Mouse (Mus musculus) limb, embryonic 15.5 days (tissue): ENCODE measurements around the gene Rpn1. TPM values are rescaled to one million over a fixed set of nuclear protein-coding genes. Genes with fewer than 3 reads are reported as not detected.
"Not testable (repeated sequence)": the region's sequence is repeated elsewhere in the genome, so short reads cannot be mapped to it uniquely, and the experiment has no call there.

Experiments used
- ATAC-seq: fragments of 200-750 bp; cut with Nextera tagmentation; 2 replicates; pipeline ENCODE4 v1.8.0; 2017; ENCODE audit warnings: low read depth, moderate TSS enrichment; ENCODE audit not compliant: insufficient number of reproducible peaks, low FRiP score, low TSS enrichment
- H3K27ac ChIP-seq: fragments of 300-500 bp; sonication (generic); 2 replicates; pipeline ENCODE4 v1.5.1; 2015; ENCODE audit warnings: moderate library complexity, mild to moderate bottlenecking, inconsistent platforms
- H3K27me3 ChIP-seq: fragments of 300-500 bp; sonication (generic); 2 replicates; pipeline ENCODE4 v1.6.1; 2015; ENCODE audit warnings: inconsistent platforms
- H3K36me3 ChIP-seq: fragments of 300-500 bp; sonication (generic); 2 replicates; pipeline ENCODE4 v1.6.1; 2015; ENCODE audit warnings: inconsistent platforms
- H3K4me1 ChIP-seq: fragments of 300-500 bp; sonication (generic); 2 replicates; pipeline ENCODE4 v1.6.1; 2015; ENCODE audit warnings: inconsistent platforms
- H3K4me2 ChIP-seq: fragments of 300-500 bp; sonication (generic); 2 replicates; pipeline ENCODE4 v1.6.1; 2015; ENCODE audit warnings: mild to moderate bottlenecking, inconsistent platforms
- H3K4me3 ChIP-seq: fragments of 300-500 bp; sonication (generic); 2 replicates; pipeline ENCODE4 v1.5.1; 2015; ENCODE audit warnings: mild to moderate bottlenecking, inconsistent platforms
- H3K9ac ChIP-seq: fragments of 300-500 bp; sonication (generic); 2 replicates; pipeline ENCODE4 v1.6.1; 2015; ENCODE audit warnings: inconsistent platforms
- H3K9me3 ChIP-seq: fragments of 300-500 bp; sonication (generic); 2 replicates; pipeline ENCODE4 v1.6.1; 2016; ENCODE audit warnings: inconsistent platforms
- WGBS: fragments of 180-500 bp; shearing (Covaris S2); methylation state at CpG from one replicate; pipeline ENCODE4 v1.1.7; 2015; 5-methylcytosine and 5-hydroxymethylcytosine counted together
- polyA plus RNA-seq: library from polyadenylated mRNA; unstranded; fragments of >200 nt; fragmentation: Nextera tagmentation; extraction: Ambion mirVana; gene quantifications from 2 replicates; pipeline ENCODE4 v1.2.1, GENCODE M21; 2015

Rpn1 gene
- polyA plus RNA-seq, 1 experiment from 2014 or later: 437 TPM

DNA sequence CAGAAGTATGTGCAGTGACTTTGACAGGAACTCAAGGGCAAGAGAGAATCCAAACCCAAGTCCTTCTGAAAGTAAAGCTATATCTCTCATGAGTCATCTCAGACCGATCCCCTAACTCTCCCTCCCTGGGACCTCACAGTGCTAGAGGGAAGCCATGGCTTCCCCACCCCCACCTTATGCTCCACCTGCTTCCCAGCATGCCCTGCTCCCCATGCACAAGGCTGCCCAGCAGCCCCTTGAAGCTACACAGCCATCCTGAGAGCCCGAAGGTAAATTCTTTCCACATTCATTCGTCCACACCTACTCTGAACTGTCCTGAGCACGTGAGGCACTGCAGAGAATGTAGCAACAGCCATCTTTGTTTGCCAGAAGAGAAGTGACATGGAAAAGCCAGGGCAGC lies 40.3 kb downstream of the Rpn1 start:
- WGBS: 57% methylated on average over 4 of the region's 4 CpGs
- ATAC-seq: no peak
- H3K9ac ChIP-seq: no peak overlapping the region
- no peak overlapping the region for H3K4me2 ChIP-seq
- peaks cover 17% of the 10 kb centered on the region for H3K4me1 ChIP-seq
- H3K36me3 ChIP-seq: no peaks in the 10 kb centered on the region
- H3K27ac ChIP-seq: no peak overlapping the region
- H3K27me3 ChIP-seq: no peaks in the 10 kb centered on the region
- H3K9me3 ChIP-seq: no peaks in the 10 kb centered on the region
- no peak overlapping the region for H3K4me3 ChIP-seq

DNA sequence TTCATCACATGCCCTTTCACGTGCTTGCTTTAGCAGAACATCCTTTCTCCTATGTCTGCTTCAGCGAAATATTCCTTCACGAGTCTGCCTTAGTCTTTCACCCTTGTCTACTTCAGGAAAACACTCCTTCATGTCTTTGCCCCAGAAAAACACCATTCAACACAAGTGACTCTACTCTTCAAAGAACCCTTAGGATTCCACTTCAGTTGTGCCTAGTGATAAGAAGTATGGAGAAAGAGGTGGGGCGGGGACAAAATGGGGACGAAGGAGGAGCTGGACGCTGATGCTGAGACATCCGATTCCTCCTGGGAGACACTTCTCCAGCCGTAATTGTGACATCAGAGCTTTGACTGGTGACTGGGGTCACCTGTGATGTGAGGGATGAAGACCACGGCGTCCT lies 41.5 kb downstream of the Rpn1 start:
- H3K9me3 ChIP-seq, H3K9ac ChIP-seq, H3K4me2 ChIP-seq, H3K27me3 ChIP-seq, H3K27ac ChIP-seq, ATAC-seq, H3K36me3 ChIP-seq, H3K4me3 ChIP-seq: not testable (repeated sequence)
- H3K4me1 ChIP-seq: peaks cover 17% of the 10 kb centered on the region
- 88% methylated on average over 10 of the region's 10 CpGs for WGBS

DNA sequence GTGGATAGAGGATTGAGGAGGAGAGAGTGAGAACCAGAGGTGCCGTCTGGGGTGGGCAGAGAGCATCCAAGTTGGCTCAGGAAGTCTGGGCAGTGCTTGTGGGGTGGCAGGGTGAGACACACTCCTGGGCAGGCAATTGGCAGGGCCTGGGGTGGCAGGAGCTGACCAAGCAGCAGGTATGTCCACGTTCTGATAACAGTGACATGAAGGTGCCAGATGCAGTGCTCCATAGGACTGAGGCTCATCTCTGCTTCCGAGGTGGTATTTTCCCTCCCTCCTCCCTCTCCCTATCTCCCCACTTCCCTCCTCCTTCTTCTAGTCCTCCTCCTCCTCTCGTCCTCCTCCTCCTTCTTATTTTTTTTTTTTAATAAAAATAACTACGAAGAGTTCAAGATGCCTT lies 47.2 kb downstream of the Rpn1 start:
- no peaks in the 10 kb centered on the region for H3K36me3 ChIP-seq
- no peak overlapping the region for H3K4me3 ChIP-seq
- H3K27me3 ChIP-seq: no peaks in the 10 kb centered on the region
- no peak overlapping the region for H3K27ac ChIP-seq
- peaks cover 24% of the 10 kb centered on the region for H3K4me1 ChIP-seq
- no peaks in the 10 kb centered on the region for H3K9me3 ChIP-seq
- no peak overlapping the region for H3K4me2 ChIP-seq
- no peak overlapping the region for H3K9ac ChIP-seq
- ATAC-seq: no peak
- WGBS: 36% methylated on average over 5 of the region's 5 CpGs

DNA sequence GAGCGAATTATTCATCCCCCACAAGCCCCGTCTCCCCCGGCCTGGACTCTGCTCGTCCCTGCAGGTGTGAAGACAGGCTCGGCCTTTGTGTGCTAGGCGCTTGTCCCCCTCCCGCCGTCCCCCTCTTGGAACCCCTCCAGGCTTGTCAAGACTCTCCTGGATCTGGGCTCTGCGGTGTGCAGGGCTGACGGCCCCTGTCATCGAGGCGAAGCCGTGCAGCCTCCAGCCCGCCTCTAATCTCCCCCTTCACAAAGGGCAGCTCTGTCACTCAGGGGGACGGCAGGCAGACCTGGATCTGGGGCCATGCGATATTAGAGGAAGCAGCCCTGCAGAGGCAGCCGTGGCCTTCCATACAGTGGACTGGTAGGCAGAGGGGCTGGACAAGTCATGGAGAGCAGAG lies 47.8 kb downstream of the Rpn1 start:
- no peak overlapping the region for H3K4me3 ChIP-seq

DNA sequence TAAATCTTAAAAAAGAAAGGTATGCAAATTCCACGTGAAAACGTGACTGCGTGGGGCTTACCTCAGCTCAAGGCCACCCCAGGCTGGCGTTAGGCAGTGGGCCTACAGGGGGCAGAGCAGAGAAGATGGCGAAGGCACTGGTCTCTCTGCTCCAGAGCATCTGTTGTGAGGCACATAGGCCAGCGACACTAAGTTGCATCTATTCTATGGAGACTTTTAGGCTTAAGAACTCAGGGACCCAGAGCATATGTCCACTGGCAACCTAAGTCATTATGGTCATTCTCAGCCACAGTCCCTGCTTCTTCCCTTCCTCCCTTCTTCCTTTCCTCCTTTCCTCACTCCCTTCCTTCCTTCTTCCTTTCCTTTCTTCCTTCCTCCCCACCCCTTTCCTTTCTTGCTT lies 48.8 kb downstream of the Rpn1 start:
- Histone ChIP-seq H3K27ac (no peak overlapping the region), H3K9ac (no peak overlapping the region), H3K4me3 (no peak overlapping the region), H3K9me3 (no peaks in the 10 kb centered on the region), H3K36me3 (no peaks in the 10 kb centered on the region), H3K4me2 (no peak overlapping the region), H3K27me3 (no peaks in the 10 kb centered on the region), H3K4me1 (peaks cover 28% of the 10 kb centered on the region)
- 80% methylated on average over 6 of the region's 6 CpGs for WGBS
- ATAC-seq: no peak

More for the DNA sequence above, 47.8 kb downstream of the Rpn1 start:
- no peak for ATAC-seq
- no peaks in the 10 kb centered on the region for H3K9me3 ChIP-seq
- no peak overlapping the region for H3K9ac ChIP-seq
- peak overlapping the region; percentile 29; the same call in 1 of the 2 replicates for H3K4me2 ChIP-seq
- no peaks in the 10 kb centered on the region for H3K27me3 ChIP-seq
- H3K36me3 ChIP-seq: no peaks in the 10 kb centered on the region
- H3K4me1 ChIP-seq: peaks cover 28% of the 10 kb centered on the region
- H3K27ac ChIP-seq: no peak overlapping the region
- 5% methylated on average over 17 of the region's 17 CpGs for WGBS

DNA sequence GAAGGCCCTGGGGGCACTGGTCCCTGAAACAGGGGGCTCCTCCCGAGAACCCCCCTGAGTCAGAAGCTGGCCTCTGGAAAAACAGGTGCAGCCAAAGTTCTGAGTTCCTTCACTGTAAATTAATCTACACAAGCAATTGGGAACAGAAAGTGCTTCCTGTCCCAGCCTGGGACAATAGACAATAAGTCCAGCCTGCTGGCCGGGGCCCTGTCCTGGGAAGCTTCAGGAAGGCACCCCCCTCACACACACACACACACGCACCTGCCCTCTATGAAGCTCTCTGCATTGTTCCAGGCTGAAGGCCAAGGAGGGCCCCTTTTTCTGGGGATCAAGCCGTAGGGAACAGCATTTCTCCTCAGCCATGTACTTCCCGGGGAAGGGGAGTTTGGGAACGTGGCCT lies 49.6 kb downstream of the Rpn1 start:
- ATAC-seq: 0 out of 2 replicates have a peak, but pooled peaks have one; percentile 42
- no peak overlapping the region for H3K27ac ChIP-seq

DNA sequence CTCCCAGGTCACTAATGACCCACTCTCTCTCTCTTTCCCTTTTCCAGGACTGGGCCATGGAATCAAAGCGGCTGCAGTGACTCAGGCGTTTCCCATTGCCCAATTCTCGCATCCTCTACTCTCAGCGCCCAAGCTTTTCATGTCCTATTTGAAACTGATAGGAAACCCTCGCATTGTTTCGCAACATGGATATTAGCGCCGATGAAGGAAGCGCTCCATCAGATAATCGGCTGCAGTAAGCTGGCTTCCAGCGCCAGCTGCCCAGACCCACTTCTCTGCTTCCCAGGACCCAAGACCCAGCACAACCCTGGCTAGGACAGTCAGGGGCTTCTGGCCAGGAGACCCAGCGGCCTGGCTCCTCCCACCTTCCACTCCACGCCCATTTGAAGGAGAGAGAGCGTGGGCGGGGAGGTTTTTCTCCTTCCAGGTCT lies 51.9 kb downstream of the Rpn1 start:
- H3K4me2 ChIP-seq: peak overlapping the region; percentile 44
- H3K27me3 ChIP-seq: no peaks in the 10 kb centered on the region
- no peaks in the 10 kb centered on the region for H3K9me3 ChIP-seq
- no peak overlapping the region for H3K27ac ChIP-seq
- H3K36me3 ChIP-seq: no peaks in the 10 kb centered on the region
- 34% methylated on average over 15 of the region's 15 CpGs for WGBS
- peak overlapping the region; percentile 29 for H3K4me3 ChIP-seq
- peaks cover 28% of the 10 kb centered on the region for H3K4me1 ChIP-seq
- 0 out of 2 replicates have a peak overlapping the region, but pooled peaks have one; percentile 14 for H3K9ac ChIP-seq
- no peak for ATAC-seq

More for the DNA sequence above, 49.6 kb downstream of the Rpn1 start:
- H3K9me3 ChIP-seq: no peaks in the 10 kb centered on the region
- no peak overlapping the region for H3K4me3 ChIP-seq
- WGBS: 40% methylated on average over 6 of the region's 6 CpGs
- H3K27me3 ChIP-seq: no peaks in the 10 kb centered on the region
- peaks cover 28% of the 10 kb centered on the region for H3K4me1 ChIP-seq
- H3K4me2 ChIP-seq: no peak overlapping the region
- no peaks in the 10 kb centered on the region for H3K36me3 ChIP-seq
- H3K9ac ChIP-seq: no peak overlapping the region

DNA sequence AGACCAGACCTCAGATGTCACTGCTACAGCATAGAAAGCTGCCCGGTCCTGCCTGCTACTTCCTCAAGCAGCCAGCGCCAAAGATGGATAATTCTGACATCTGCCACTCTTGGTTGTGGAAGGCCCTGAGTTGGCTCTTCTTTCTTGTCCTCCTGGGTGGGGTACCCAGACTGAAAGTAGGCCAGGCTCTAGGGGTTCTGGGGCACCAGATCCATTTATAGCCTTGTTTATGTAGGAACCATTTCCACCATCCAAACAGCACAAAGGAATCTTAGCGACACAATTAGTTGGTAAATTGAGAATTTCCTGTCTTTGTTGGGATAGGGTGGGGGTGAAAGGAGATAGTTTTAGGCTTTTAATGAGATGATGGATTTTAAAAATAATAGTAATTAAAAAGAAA lies 54.2 kb downstream of the Rpn1 start:
- Histone ChIP-seq H3K4me2 (no peak overlapping the region), H3K36me3 (no peaks in the 10 kb centered on the region), H3K9me3 (no peaks in the 10 kb centered on the region), H3K27me3 (no peaks in the 10 kb centered on the region), H3K9ac (no peak overlapping the region), H3K4me3 (no peak overlapping the region), H3K4me1 (peaks cover 19% of the 10 kb centered on the region; the same call in 1 of the 2 replicates), H3K27ac (no peak overlapping the region)
- no peak for ATAC-seq
- 81% methylated on average over 3 of the region's 3 CpGs for WGBS

DNA sequence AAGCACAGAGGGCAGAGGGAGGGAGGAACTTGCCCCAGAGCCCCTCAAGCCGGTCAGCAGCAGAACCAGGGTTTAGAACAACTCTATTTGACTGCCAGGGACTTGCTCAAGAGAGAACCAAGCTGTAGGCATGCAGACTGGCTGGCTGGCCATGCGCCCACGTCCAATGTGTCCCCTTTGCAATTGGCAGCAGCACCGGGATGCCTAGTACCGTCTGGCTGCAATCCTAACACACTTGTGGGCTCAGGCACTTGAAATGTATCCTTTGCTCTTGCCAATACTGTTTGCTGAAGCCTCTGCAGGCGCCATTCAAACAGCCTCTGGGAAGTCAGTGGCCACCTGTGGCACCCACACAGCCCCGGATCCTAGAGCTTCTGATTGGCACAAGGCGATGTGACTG lies 56.0 kb downstream of the Rpn1 start:
- Histone ChIP-seq H3K4me3 (no peak overlapping the region), H3K36me3 (no peaks in the 10 kb centered on the region), H3K9ac (no peak overlapping the region), H3K27ac (no peak overlapping the region), H3K4me1 (peaks cover 13% of the 10 kb centered on the region; the same call in 1 of the 2 replicates), H3K4me2 (no peak overlapping the region), H3K9me3 (no peaks in the 10 kb centered on the region), H3K27me3 (no peaks in the 10 kb centered on the region)
- 56% methylated on average over 8 of the region's 8 CpGs for WGBS
- ATAC-seq: no peak

DNA sequence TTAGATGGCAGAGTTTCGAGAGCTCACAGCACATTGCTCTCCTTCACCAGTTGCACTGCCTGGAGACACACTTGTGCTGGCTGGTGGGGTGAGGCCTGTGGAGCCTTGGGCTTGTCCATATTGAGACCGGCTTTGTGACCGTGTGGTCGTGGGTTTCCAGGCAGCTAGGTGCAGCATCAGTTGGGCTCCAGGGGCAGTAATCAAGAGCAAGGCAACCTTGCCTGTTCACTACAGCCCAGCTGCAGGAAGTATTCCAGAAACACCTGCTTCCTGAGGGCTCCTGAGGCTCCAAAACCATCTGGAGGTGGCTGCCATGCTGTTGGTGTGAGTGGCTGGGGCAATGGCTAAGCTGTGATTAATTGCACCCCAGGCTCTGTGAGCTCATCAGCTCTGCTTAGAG lies 61.5 kb downstream of the Rpn1 start:
- H3K27me3 ChIP-seq: no peaks in the 10 kb centered on the region
- H3K4me3 ChIP-seq: no peak overlapping the region
- H3K4me1 ChIP-seq: peaks cover 10% of the 10 kb centered on the region
- no peak overlapping the region for H3K9ac ChIP-seq
- H3K36me3 ChIP-seq: no peaks in the 10 kb centered on the region
- WGBS: 54% methylated on average over 4 of the region's 4 CpGs
- no peaks in the 10 kb centered on the region for H3K9me3 ChIP-seq
- H3K27ac ChIP-seq: no peak overlapping the region
- no peak overlapping the region for H3K4me2 ChIP-seq
- ATAC-seq: no peak

DNA sequence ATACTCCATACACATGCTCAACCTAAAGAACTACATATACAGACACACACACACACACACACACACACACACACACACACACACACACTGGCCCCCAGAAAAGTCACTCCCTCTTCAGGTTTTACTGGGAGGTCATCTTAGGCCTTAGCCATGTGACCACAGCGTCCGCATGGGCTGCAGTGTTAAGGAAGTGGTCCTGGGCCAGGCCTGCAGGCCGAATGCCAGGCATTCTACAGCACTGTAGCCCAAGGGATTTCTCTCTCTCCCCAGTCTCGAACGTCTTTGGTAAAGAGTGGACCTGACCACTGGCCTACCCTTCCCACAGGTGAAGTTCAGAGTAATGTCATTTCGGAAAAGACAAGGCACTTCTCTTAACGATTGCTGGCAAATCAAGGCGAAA lies 62.3 kb downstream of the Rpn1 start:
- Histone ChIP-seq H3K4me3 (no peak overlapping the region), H3K9ac (no peak overlapping the region), H3K36me3 (no peaks in the 10 kb centered on the region), H3K27ac (no peak overlapping the region), H3K9me3 (no peaks in the 10 kb centered on the region), H3K27me3 (no peaks in the 10 kb centered on the region), H3K4me1 (peaks cover 10% of the 10 kb centered on the region), H3K4me2 (no peak overlapping the region)
- WGBS: 64% methylated on average over 8 of the region's 8 CpGs
- ATAC-seq: no peak

DNA sequence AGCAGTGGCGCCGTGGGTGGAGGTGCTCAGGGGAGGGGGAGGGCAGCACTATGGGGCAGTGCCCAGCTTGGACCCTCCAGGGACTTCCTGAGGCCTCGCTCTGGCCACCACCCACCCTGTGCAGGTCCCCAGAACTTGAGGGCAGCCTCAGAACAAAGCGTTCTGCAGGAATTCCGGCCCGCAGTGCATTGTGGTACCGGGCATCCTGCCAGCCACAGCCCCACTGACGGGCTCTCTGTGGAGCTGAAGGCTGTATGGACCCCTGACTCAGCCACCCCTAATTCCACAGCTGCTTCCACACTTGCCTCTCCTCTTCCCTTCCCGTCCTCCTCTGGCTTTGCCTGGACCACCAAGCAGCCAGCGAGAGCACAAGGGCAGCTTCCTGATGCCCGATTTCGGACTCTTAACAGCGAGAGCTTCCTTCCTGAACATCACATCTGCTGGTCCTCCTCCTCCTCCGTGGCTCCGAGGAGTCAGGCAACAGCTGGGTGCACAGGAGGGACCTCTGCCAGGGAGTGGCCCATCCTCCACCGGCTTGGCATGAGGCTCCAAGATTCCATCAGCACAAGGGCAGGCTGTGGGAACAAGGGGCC lies 63.2 kb downstream of the Rpn1 start:
- H3K27me3 ChIP-seq: no peaks in the 10 kb centered on the region
- H3K4me1 ChIP-seq: peaks cover 14% of the 10 kb centered on the region
- H3K36me3 ChIP-seq: no peaks in the 10 kb centered on the region
- H3K4me3 ChIP-seq: no peak overlapping the region
- 62% methylated on average over 16 of the region's 16 CpGs for WGBS
- no peaks in the 10 kb centered on the region for H3K9me3 ChIP-seq
- no peak overlapping the region for H3K4me2 ChIP-seq
- ATAC-seq: peak; percentile 45; the same call in 1 of the 2 replicates
- peak overlapping the region; percentile 44 for H3K27ac ChIP-seq
- no peak overlapping the region for H3K9ac ChIP-seq

DNA sequence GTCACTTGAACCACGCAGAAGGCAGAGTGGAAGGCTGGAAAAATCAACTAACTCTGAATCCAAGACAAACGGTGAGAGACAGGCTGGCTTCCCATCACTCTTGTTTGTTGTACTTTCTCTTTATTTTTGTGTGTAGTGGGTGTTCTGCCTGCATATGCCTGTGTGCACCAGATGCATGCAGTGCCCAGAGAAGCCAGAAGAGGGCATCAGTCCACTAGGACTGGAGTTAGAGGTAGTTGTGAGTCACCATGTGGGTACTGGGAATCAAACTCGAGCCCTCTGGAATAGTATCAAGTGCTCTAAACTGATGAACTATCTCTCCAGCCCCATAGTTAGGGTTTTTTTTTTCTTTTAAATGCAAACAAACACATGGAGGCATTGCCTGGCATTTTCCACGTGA lies 67.1 kb downstream of the Rpn1 start:
- Histone ChIP-seq H3K36me3 (no peaks in the 10 kb centered on the region), H3K9me3 (no peaks in the 10 kb centered on the region), H3K4me2 (no peak overlapping the region), H3K4me3 (no peak overlapping the region), H3K9ac (no peak overlapping the region), H3K27ac (no peak overlapping the region), H3K4me1 (peaks cover 15% of the 10 kb centered on the region), H3K27me3 (no peaks in the 10 kb centered on the region)
- no peak for ATAC-seq
- WGBS: 71% methylated on average over 4 of the region's 4 CpGs
